Mouse (Mus musculus): Measurements from ENCODE around the gene Heg1.

The Heg1 gene

DNA sequence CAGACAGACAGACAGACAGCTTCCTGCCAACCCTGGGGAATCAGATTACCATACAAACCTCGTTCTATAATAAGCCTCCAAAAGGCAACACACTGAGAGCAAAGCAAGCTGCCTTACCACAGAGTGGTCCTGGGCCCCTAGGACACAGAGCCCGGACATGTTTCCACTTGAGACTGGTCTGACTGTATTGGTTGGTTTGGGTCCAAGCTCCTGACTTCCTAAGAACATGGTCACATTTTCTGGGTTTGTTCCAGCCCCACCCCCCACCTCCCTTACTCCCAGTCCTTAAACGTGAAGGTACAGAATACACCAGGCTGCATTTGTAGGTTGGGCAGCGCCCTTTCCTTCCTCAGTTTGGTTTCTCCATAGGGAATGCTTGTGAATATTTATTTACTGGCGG, 57.6 kb downstream of the Heg1 start:
- no peak for DNase-seq (ENCODE audit: low read depth, low spot score)

DNA sequence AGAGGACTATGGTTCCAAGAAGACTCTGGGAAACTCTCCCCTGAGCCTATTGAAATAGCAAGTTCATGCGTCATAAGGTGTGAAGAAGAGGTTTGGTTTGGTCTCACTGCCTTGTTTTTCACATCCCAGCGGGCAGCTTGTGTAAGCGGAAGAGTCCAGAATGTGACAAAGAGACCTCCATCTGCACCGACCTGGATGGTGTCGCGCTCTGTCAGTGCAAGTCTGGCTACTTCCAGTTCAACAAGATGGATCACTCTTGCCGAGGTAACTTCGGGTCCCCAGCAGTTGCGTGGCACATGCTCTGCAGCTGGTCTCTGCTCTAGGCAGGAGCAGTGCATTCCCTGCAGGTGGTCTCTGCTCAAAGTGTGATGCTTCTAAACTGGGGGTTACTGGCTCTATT, 58.1 kb downstream of the Heg1 start:
- no peak for DNase-seq (ENCODE audit: low read depth, low spot score)

DNA sequence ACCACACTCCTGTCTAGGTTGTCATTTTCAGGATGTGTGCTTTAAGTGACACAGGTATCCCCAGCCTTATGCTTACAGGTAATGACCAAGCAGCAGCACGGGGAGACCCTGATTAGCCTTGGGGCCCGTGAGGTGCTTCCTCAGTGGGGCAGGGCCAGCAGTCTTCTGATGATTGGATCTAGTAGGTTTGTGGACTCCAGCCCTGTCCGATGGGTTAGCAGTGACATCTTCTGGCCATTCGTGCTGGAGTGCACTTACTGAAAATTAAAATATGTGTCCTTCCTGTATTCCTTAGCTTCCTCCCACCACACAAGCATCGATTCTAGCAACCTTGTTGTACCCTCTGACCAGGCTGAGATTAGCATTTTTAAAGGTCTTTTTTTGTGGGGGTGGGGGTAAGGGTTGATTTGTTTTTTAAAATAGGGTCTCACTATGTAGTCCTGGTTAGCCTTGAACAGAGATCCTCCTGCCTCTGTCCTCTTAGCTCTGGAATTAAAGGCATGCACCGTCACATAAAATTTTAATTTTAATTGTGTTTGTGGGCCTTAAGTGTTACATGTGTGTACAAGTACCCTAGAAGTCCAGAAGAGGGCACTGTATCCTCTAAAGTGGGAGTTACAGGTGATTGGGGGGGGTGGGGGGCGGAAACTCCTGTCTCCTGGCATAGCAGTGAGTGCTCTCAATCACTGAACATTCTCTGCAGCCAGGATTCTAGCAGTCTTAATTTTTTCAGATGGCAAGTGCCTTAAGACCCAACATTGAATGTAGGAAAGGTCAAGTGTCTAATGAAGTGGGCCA, 60.7 kb downstream of the Heg1 start:
- DNase-seq (ENCODE audit: low read depth, low spot score) = no peak

DNA sequence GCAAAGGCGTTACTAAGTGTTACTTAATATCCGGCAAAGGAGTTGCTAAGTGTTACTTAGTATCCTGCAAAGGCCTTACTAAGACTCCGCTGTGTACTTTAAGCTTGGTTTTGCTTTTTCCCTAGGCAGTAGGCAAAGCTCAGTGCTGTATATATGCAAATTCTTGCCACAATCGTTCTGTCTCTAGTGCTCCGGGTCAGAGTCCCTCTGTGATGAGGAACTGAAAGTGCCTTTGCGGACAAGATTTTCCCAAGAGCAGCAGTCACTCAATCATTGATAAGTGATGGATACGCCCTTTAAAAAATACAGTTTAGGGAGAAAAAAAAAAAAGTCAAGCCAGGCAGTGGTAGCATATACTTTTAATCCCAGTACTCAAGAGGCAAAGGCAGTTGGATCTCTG, 61.3 kb downstream of the Heg1 start:
- no peak for DNase-seq (ENCODE audit: low read depth, low spot score)

DNA sequence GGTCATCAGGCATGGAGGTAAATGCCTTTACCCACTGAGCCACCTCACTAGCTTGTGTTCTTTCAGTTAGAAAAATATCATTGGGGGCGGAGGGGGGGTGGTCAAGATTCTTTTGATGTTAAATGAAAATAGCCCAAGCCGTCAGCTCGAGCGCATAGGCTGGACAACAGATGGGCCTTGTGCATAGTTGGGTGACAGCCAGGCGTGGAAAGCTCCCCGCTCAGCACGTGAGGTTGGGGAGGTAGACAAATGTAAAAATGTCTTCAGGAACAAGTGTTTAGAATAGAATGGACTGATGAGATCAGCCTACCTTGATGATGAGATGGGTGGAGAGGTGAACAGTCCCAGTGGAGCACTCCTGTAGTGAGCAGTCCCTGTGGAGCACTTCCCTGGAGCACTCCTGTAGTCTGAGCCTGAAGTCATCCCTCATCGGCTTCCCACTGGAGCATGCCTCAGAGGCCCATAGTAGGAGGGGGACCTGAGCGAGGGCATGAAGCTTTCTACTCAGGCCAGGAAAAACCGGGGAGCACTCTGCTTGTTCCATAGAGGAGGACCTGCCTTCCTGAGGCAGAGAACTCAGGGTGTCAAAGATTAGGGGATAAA, 62.0 kb downstream of the Heg1 start:
- no peak for DNase-seq (ENCODE audit: low read depth, low spot score)

DNA sequence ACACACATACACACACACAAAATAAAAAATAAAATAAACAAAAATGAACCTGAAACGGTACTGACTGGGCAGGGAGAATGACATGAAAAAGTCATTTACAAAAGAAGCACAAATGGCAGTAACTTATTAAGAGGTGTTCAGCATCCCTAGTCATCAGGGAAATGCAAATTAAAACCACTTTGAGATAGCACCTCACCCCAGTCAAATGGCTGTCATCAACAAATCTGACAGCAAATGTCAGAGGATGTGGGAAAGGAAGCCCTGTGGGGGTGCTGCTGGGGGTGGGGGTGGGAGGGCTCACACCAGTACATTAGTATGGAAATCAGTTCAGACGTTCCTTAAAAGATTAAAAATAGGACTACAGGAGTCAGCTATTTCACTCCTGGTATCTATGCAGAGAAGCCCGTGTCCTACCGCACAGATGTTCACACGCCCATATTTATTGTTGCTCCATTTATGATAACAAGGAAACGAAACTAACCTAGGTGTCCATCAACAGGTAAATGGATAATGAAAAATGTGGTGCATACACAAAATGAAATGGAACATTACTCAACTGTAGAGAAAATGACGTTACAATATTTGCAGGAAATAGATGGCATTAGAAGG, 63.3 kb downstream of the Heg1 start:
- no peak for DNase-seq (ENCODE audit: low read depth, low spot score)

DNA sequence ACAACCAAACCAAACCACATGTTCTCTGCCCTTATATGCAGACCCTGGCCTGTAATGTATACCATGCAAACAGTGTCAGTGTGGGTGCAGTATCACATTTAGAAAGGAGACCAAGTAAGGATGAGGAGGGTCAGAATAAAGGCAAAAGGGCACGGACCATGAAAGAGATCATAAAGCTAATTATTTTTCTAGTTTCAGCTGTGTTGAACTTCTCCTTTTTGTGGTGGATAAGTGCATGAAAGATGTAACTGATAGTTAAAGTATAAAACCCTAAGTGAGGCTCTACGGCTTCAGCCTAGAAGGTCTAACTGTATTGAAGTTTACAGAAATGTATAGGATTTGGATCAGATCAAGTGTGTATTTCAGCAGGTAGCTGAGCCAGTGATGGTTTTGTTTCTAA, 63.8 kb downstream of the Heg1 start:
- DNase-seq (ENCODE audit: low read depth, low spot score) = no peak

DNA sequence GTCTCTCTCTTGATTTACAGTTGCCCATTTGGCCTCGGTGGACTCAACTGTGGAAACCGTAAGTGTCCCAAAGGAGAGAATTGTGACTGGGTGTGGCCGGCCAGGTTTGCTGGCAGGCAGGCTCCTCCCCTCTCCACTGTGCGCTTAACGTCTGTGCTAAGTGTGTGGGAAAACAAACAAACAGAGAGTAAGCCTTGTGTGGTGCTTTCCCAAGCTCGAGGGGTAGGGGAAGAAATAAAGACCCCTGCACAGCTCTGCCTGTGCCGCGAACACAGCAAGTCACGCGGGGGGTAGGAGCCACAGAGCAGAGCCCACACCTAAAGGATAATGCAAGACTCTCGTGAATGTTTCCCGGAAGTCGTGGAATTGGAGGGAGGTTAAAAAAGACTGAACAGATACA, 67.0 kb downstream of the Heg1 start:
- DNase-seq (ENCODE audit: low read depth, low spot score) = no peak

DNA sequence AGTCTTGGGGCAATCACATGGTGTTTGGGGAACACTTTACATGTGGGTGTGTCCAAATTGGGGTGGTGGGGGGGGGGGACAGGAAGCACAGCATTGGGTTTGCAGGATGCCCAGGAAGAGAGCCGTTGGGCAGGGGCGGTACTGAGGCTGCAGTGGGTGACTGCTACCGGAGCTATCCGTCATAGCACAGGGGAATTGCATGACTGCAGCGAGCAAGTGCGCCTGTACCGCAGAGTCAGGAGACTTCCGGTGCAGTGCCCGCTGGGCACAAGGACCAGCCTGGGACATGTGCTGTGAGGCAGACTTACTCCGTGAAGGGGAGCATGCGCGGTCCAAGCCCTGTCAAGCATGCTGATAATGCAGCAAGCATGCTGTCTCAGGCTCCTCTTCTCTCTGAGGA, 67.4 kb downstream of the Heg1 start:
- DNase-seq (ENCODE audit: low read depth, low spot score) = no peak

DNA sequence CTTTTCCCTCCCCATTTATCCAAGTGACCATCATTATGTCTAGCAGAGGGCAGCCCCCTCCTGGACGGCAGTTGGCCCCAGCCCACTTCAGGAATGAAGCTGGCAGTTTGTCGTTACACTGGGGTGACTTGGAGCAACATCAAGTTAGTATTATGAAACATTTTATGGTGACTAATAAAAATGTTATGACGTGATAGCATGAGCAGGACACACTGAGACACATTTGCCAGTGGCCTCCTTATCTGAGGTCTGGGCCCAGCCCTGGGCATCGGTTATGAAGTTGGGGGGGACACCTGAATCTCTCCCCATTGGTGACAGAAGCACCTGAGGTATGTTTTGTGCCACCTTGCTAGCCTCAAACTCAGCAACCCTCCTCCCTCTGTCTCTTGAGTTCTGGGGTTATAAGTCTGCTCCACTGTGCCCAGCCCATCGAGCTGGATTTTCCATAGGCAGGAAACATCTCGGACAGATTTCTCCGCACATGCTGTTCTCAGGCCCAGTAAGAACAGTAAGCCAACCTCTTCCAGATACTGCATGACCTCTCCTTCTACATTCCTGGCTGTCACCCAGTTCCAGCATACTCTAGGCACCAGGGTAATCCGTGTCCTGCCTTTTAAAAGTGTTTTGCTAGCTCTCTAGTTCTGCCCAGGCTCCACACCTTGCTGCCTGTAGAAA, 68.9 kb downstream of the Heg1 start:
- DNase-seq (ENCODE audit: low read depth, low spot score) = no peak

DNA sequence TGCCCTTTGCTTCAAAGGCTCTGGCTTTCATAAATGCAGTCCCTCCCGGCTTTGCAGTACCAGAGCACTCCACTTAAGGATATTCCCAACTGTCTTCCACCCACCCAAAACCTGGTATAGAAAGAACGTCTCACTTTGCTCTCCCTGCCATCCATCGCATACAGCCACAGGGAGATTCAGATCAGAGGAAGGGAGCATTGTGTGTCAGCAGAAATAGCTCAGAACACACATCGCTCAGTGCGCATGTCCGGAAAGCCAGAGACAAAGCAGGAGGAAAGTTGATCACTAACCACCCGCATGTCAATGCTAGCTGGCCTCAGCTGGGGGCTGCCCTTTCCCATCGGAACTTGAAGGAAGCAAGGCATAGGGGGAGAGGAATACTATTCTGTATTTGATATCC, 71.1 kb downstream of the Heg1 start:
- DNase-seq (ENCODE audit: low read depth, low spot score) = peak; percentile 78

DNA sequence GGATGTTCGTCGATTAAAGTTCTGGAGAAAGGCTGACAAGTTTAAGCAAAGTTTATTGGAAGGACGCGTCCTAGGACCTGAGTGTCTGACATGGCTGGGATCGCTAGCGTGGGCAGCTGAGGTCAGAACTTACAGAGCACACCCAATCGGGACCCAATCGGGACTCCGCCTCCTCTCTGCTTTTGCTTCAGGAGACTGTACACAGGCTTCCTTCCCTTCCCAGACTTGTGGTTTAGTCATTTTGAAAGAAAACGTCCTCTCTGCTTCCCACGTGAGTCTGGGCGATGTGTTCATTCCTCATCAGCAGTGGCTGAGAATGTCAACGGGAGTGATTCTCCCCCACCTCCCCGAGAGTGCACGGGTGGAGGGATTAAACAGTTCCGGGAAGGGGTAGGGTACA, 71.8 kb downstream of the Heg1 start:
- DNase-seq (ENCODE audit: low read depth, low spot score) = no peak

DNA sequence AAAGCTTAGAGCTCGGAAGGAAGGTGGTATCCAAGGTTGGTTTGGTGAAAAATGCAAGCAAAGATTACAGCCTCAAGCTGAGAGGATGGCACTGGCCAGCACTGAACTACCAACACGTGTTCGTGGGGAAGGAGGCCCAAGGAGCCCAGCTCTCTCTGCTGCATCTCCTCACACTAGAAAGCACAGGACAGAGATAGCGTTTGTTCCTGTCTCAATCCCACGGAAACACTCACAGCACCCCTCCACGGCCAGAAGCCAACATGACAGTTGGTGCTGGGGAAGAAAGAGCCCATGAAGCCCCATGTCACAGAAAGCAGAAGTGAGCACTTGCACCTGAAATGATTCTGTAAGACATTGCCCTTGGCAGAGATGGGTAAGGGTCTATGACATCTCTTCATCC, 72.2 kb downstream of the Heg1 start:
- no peak for DNase-seq (ENCODE audit: low read depth, low spot score)

DNA sequence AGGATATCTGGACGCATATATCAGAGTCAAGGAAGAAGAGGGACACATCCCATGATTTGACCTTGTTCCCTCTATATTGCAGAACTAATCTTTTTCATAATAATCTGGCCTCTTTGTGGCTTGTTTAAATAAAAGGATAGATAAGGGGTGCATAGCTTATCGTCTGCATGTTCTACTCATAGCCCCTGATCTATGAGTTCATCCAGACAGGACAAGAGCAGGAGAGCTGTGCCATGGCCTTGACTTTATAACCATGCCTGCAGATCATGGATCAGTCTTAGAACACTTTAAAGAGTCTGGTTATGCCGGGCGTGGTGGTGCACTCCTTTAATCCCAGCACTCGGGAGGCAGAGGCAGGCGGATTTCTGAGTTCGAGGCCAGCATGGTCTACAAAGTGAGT, 75.0 kb downstream of the Heg1 start:
- no peak for DNase-seq (ENCODE audit: low read depth, low spot score)

DNA sequence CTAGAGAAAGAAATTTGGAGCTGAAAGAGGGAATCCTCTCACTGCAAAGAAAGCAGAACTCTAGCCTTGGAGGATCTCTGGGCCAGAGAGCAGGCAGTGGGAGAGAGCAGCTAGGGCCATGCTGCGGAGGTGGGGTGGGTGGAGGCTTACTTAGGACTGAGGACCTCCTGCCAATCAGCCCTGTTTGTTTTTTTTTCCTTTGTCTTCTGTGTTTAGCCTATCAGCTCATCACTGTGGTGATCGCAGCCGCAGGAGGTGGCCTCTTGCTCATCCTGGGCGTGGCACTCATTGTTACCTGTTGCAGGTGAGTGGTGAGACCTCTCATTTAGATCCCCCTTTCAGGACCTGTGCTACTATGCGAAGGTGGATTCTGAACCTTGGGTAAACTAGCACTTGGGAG, 76.4 kb downstream of the Heg1 start:
- no peak for DNase-seq (ENCODE audit: low read depth, low spot score)

DNA sequence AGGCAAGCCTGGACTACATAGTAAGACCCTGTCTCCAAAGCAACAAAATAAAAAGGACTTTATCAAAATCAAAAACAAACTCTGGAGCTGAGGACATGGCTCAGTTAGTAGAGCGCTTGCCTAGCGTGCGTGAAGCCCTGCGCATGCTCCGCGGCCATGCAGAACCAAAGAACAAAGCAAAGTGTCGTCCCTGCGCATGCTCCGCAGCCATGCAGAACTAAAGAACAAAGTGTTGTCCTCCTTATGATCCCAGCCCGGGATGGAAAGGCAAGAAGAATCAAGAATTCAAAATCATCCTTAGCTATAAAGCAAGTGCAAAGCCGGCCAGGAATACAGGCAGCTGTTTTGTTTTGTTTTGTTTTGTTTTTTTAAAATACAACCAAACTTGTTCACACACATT, 76.8 kb downstream of the Heg1 start:
- DNase-seq (ENCODE audit: low read depth, low spot score) = no peak

DNA sequence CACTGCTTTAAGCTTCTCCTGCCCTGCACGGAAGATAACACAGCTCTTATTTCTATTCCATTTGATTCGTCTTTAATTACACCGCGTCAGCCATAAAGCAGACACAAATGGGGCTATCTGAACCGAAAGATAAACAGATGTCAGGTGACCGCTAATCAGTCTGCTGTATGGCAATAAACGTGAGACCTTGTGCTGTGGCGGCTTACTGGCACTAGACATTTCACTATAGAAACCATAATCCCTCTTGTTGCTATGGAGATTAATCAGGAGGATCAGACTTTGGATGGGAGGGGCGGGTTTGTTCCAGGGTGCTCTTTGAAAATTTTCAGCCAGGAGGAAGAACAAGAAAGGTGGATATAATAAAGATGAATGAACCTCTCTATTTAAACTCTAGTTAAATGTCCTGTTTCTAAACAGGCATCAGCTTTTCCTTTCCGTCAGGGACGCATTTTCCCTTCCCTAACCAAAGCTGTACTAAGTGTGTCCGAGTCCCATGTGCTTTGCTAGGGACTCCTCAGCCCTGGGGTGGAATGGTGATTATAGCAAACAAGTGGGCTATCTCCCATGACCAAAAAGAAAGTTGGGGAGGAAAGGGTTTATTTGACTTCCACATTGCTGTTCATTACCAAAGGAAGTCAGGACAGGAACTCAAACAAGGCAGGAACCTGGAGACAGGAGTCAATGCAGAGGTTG, 80.5 kb downstream of the Heg1 start:
- DNase-seq (ENCODE audit: low read depth, low spot score) = no peak

DNA sequence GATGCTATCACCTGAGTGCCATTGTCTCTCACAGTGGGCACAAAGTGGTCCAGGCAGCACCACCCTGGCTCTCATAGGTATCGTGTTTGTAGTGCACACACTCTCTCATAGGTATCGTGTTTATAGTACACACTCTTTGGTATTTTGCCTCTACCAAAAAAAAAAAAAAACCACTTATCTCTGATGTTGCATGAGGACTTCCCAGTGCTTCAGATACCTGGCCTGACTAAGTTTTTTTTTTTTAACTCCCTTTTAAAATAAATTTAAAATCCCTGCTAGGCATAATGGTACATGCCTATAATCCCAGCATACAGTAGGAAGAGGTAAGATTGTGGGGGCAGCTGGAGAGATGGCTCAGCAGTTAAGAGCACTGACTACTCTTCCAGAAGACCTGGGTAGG, 81.3 kb downstream of the Heg1 start:
- no peak for DNase-seq (ENCODE audit: low read depth, low spot score)

DNA sequence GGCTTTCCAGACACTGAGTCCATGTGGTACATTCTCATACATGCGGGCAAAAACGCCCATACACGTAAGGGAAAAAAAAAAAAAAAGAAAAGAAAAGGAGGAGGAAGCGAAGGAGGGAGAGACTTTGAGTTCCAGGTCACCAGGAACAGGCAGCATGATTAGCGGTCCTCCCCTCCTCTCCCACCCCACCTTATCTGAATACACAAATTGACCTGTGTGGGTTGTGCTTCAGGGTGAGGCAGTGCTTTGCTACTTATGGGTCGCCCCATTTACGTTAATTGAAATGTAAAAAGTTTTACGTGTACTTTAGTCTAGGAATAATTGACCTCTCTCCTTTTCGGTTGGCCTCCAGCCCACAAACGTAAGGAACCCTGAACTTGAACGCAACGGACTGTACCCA, 82.1 kb downstream of the Heg1 start:
- no peak for DNase-seq (ENCODE audit: low read depth, low spot score)

DNA sequence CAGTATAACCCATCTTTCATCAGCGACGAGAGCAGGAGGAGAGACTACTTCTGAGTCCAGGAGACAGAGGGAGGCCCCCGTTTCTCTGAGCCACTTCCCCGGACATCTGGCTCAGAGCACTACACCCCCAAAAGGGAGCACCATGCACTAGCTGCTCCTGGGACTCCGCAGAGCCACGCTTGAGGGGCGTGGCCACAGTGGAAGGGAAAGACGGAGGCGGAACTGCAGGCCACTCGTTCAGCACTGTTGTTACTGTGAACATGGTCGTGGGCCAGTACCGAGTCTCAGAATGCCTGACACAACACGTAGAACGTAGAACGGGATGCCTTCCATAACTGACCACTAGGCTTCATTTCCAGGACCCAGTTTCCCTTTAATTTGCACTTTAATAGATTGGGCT, 82.6 kb downstream of the Heg1 start:
- no peak for DNase-seq (ENCODE audit: low read depth, low spot score)

DNA sequence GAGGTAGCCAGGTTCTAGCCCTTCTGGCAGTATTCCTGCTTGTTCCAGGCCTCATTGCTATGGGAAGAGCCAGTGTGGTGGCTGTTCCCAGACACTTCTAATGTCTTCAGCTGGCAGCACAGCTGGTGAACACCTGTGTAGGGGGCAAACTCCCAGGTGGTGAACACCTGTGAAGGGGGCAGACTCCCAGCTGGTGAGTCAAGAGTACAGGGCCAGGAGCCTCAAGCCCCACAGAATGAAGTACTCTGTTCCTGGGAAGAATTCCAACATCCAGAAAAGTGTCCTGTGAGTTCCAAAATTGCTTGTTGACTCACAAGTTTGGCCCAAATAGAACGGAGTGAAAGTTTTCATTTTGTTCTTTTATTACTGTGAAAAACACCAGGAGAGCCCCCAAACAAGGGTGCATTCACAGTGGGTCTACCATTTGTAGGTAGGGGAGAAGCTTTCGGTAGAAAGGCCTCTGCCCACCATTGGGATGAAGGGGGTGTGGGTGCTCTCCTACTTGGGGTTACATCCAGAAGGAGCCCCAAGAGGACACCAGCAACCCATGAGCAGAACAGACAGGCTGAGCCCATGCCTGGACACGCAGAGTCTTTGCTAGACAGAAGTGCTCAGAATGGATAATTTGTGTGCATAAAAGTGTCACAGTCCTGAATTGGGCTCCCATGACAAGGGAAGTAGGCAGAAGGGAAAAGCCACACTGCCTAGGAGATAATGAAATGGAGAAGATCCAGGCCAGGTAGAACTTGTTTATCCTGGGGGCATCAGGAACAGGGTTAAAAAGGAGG, 84.5 kb downstream of the Heg1 start:
- no peak for DNase-seq (ENCODE audit: low read depth, low spot score)

All from telencephalon, adult 2 months (tissue).